Mouse (Mus musculus): ENCODE measurements around the gene Lrp2. TPM values are rescaled to one million over a fixed set of nuclear protein-coding genes. Genes with fewer than 3 reads are reported as not detected.

Gene Lrp2
- polyA plus RNA-seq, 1 experiment: 0.12 TPM

DNA sequence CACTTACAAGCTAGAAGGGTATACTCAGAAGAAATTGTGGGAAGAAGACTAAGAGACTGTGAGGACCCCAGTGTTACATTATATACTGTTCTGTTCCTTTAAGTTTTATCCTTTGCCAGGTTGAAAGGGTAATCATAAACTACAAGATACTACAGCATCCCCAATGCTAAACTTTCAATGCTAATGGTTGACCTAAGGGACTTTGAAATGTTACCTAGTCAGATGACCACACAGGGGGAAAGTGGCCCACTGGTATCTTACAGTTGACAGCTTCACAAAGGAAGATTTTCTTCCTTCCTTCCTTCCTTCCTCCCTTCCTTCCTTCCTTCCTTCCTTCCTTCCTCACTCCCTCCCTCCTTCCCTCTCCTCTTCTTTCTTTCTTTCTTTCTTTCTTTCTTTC is 32.5 kb upstream of the Lrp2 start:
- Histone ChIP-seq H3K36me3 (ENCODE audit: control insufficient read depth, insufficient read depth, low read length) (no peaks in the 10 kb centered on the region), H3K4me1 (ENCODE audit: control insufficient read depth, insufficient read depth, insufficient read length) (peaks cover 7% of the 10 kb centered on the region), H3K4me3 (ENCODE audit: extremely low read depth, insufficient read depth, insufficient read length) (no peak overlapping the region), H3K27me3 (ENCODE audit: control insufficient read depth, insufficient read depth, low read length) (no peaks in the 10 kb centered on the region), H3K27ac (ENCODE audit: insufficient read depth, low read length) (no peak overlapping the region)
- TF ChIP-seq CTCF (IDR thresholded peaks at IDR 0.05; ENCODE audit: extremely low read depth, insufficient read depth, insufficient read length, insufficient replicate concordance) (no peak), POLR2A (IDR thresholded peaks at IDR 0.05; ENCODE audit: low read depth, low read length) (no peak)
- DNase-seq (ENCODE audit: low read depth in 1 of 2, low spot score in 2 of 2): no peak

DNA sequence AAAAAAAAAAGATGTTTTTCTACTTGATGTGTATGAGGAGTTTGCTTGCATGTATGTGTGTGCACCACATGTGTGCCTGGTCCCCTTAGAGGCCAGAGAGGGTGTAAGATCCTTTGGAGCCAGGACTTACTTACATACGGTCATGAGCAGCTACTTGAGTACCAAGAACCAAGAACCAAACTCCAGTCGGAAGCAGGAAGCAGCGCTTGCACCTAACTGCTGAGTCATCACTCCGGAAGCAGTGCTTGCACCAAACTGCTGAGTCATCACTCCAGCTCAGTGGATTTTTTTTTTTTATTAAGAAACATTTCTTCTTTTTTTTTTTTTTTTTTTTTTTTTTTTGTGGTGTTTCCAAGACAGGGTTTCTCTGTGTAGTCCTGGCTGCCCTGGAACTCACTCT is 27.4 kb upstream of the Lrp2 start:
- 15% methylated on average over 4 of the region's 4 CpGs for WGBS
- DNase-seq (ENCODE audit: low read depth in 1 of 2, low spot score in 2 of 2): no peak
- Histone ChIP-seq H3K27ac (ENCODE audit: insufficient read depth, low read length) (no peak overlapping the region), H3K4me3 (ENCODE audit: extremely low read depth, insufficient read depth, insufficient read length) (no peak overlapping the region), H3K27me3 (ENCODE audit: control insufficient read depth, insufficient read depth, low read length) (no peaks in the 10 kb centered on the region), H3K4me1 (ENCODE audit: control insufficient read depth, insufficient read depth, insufficient read length) (no peaks in the 10 kb centered on the region), H3K36me3 (ENCODE audit: control insufficient read depth, insufficient read depth, low read length) (no peaks in the 10 kb centered on the region)
- no peak for TF ChIP-seq POLR2A (IDR thresholded peaks at IDR 0.05; ENCODE audit: low read depth, low read length)
- TF ChIP-seq CTCF (IDR thresholded peaks at IDR 0.05; ENCODE audit: extremely low read depth, insufficient read depth, insufficient read length, insufficient replicate concordance): no peak

DNA sequence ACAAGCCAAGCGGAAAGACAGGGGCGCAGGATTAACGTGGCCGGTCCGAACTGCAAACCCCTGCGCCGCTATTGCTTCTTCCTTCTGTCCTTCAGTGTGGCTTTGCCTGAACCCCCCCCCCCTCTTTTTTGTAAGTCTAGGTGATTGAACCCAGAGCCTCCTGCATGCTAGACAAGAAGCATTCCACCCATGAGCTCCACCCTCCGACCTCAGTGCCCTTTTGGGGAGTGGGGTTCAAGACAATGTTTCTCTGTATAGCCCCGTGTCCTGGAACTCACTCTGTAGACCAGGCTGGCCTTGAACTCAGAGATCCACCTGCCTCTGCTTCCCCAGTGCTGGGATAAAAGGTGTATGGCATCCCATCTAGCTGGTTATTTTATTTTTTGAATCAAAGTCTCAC is 26.9 kb upstream of the Lrp2 start:
- H3K36me3 ChIP-seq (ENCODE audit: control insufficient read depth, insufficient read depth, low read length): no peaks in the 10 kb centered on the region
- H3K27ac ChIP-seq (ENCODE audit: insufficient read depth, low read length): no peak overlapping the region
- WGBS: 85% methylated on average over 9 of the region's 9 CpGs
- no peak overlapping the region for H3K4me3 ChIP-seq (ENCODE audit: extremely low read depth, insufficient read depth, insufficient read length)
- no peaks in the 10 kb centered on the region for H3K4me1 ChIP-seq (ENCODE audit: control insufficient read depth, insufficient read depth, insufficient read length)
- TF ChIP-seq POLR2A (IDR thresholded peaks at IDR 0.05; ENCODE audit: low read depth, low read length) (no peak), CTCF (IDR thresholded peaks at IDR 0.05; ENCODE audit: extremely low read depth, insufficient read depth, insufficient read length, insufficient replicate concordance) (no peak)
- no peaks in the 10 kb centered on the region for H3K27me3 ChIP-seq (ENCODE audit: control insufficient read depth, insufficient read depth, low read length)
- no peak for DNase-seq (ENCODE audit: low read depth in 1 of 2, low spot score in 2 of 2)

DNA sequence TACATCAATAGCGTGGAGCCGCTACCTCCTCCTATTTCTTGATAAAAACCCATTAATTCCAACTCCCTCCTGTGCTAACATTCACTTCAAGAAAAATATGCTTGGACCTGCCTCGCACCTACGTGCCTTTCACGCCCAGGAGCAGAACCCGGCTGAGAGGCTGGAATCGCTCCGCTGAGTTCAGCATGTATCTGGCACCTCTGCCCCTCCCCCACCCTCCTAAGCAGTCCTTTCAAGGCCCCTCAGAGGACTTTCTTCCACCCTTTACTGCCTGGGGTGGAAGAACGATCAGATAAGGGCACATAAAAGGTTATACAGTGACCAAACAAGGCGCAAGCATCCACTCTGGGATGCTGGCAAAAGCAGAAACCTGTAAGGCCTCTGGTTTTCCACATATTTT is 26.4 kb upstream of the Lrp2 start:
- no peak overlapping the region for H3K27ac ChIP-seq (ENCODE audit: insufficient read depth, low read length)
- no peak for TF ChIP-seq POLR2A (IDR thresholded peaks at IDR 0.05; ENCODE audit: low read depth, low read length)
- no peak for TF ChIP-seq CTCF (IDR thresholded peaks at IDR 0.05; ENCODE audit: extremely low read depth, insufficient read depth, insufficient read length, insufficient replicate concordance)
- no peaks in the 10 kb centered on the region for H3K27me3 ChIP-seq (ENCODE audit: control insufficient read depth, insufficient read depth, low read length)
- no peak for DNase-seq (ENCODE audit: low read depth in 1 of 2, low spot score in 2 of 2)
- H3K36me3 ChIP-seq (ENCODE audit: control insufficient read depth, insufficient read depth, low read length): no peaks in the 10 kb centered on the region
- H3K4me1 ChIP-seq (ENCODE audit: control insufficient read depth, insufficient read depth, insufficient read length): no peaks in the 10 kb centered on the region
- 73% methylated on average over 10 of the region's 10 CpGs for WGBS
- no peak overlapping the region for H3K4me3 ChIP-seq (ENCODE audit: extremely low read depth, insufficient read depth, insufficient read length)

DNA sequence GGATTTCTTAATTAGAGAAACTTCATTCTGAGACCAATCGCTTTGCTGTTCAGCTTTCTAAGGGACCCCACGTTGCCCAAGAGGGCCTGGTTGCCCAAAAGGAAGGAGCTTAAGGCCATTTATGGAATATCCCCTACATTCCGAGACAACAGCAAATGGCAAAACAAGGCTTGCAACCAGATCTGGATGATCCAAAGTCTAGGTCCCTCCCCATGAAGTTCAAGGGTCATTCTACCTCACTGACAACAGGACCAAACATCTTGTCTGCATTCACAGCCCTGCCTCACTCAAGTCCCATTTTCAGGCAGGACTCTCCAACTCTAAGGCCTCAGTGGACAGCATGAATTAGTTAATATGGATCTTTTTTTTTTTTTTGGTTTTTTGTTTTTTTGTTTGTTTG is 20.8 kb upstream of the Lrp2 start:
- Histone ChIP-seq H3K27me3 (ENCODE audit: control insufficient read depth, insufficient read depth, low read length) (no peaks in the 10 kb centered on the region), H3K4me1 (ENCODE audit: control insufficient read depth, insufficient read depth, insufficient read length) (no peaks in the 10 kb centered on the region), H3K27ac (ENCODE audit: insufficient read depth, low read length) (no peak overlapping the region), H3K4me3 (ENCODE audit: extremely low read depth, insufficient read depth, insufficient read length) (no peak overlapping the region), H3K36me3 (ENCODE audit: control insufficient read depth, insufficient read depth, low read length) (no peaks in the 10 kb centered on the region)
- TF ChIP-seq POLR2A (IDR thresholded peaks at IDR 0.05; ENCODE audit: low read depth, low read length) (no peak), CTCF (IDR thresholded peaks at IDR 0.05; ENCODE audit: extremely low read depth, insufficient read depth, insufficient read length, insufficient replicate concordance) (no peak)
- DNase-seq (ENCODE audit: low read depth in 1 of 2, low spot score in 2 of 2): no peak
- 91% methylated on average over 3 of the region's 3 CpGs for WGBS

DNA sequence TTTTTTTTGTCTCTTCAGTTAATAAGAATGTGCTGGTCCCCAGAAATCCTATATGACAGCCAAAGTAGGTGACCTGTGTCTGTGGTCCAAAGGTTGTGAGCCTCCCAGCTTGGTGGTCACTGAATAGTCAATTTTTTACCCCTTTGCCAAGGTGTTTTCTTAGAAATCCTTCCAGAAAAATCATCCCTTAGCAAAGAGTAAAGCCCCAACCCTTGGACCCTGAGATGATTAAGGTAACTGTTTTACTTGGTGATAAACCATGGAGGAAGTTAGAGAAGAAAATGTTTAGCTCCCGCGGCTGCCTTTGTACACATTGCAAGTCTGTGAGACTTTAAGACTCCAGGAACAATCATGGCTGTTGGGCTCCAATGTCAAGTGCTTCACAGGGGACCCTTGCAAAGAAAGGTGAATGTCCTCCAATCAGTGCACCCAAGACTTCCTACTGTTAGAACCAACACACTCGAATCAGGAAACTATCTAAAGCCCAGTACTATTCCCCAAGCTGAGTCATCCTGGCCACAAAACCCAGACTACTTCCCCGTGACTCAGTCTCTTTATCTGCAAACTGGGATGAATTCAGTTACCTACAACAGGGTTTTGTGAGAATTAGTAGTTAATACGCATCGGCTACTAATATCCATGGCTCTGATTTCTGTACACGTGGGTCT is 18.0 kb upstream of the Lrp2 start:
- no peak overlapping the region for H3K4me3 ChIP-seq (ENCODE audit: extremely low read depth, insufficient read depth, insufficient read length)
- H3K27ac ChIP-seq (ENCODE audit: insufficient read depth, low read length): no peak overlapping the region
- TF ChIP-seq CTCF (IDR thresholded peaks at IDR 0.05; ENCODE audit: extremely low read depth, insufficient read depth, insufficient read length, insufficient replicate concordance) (no peak), POLR2A (IDR thresholded peaks at IDR 0.05; ENCODE audit: low read depth, low read length) (no peak)
- no peaks in the 10 kb centered on the region for H3K36me3 ChIP-seq (ENCODE audit: control insufficient read depth, insufficient read depth, low read length)
- H3K4me1 ChIP-seq (ENCODE audit: control insufficient read depth, insufficient read depth, insufficient read length): no peaks in the 10 kb centered on the region
- 82% methylated on average over 7 of the region's 7 CpGs for WGBS
- no peaks in the 10 kb centered on the region for H3K27me3 ChIP-seq (ENCODE audit: control insufficient read depth, insufficient read depth, low read length)
- DNase-seq (ENCODE audit: low read depth in 1 of 2, low spot score in 2 of 2): no peak

DNA sequence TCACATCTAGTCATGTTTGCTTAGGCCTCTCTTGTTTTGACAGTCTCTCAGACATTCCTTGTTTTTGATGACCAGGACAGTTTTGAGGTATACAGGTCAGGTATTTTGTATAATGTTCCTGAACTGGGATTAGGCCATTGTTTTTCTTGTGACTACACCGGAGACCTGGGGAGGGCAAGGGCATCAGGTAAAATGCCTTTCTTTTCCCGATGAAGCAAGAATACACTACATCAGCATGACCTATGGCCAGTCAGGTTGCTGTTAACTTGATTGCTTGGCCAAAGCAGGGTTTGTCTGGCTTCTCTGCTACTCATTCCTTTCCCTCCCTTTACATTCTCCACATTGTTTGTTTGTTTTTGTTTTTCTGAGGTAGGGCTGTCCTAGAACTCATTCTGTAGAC is 7.3 kb upstream of the Lrp2 start:
- DNase-seq (ENCODE audit: low read depth in 1 of 2, low spot score in 2 of 2): no peak
- WGBS: 91% methylated on average over 2 of the region's 2 CpGs
- Histone ChIP-seq H3K27ac (ENCODE audit: insufficient read depth, low read length) (no peak overlapping the region), H3K27me3 (ENCODE audit: control insufficient read depth, insufficient read depth, low read length) (no peaks in the 10 kb centered on the region), H3K36me3 (ENCODE audit: control insufficient read depth, insufficient read depth, low read length) (no peaks in the 10 kb centered on the region), H3K4me1 (ENCODE audit: control insufficient read depth, insufficient read depth, insufficient read length) (no peaks in the 10 kb centered on the region), H3K4me3 (ENCODE audit: extremely low read depth, insufficient read depth, insufficient read length) (no peak overlapping the region)
- no peak for TF ChIP-seq POLR2A (IDR thresholded peaks at IDR 0.05; ENCODE audit: low read depth, low read length)
- no peak for TF ChIP-seq CTCF (IDR thresholded peaks at IDR 0.05; ENCODE audit: extremely low read depth, insufficient read depth, insufficient read length, insufficient replicate concordance)
